Mouse (Mus musculus) adipocyte (in vitro differentiated cells): Measurements from ENCODE around the gene Pdpk1.

Source experiments
- DNase-seq: peaks from one replicate; pipeline ENCODE4 v3.0.0-alpha.2; 2016; ENCODE audit warnings: low spot score

Gene Pdpk1

DNA sequence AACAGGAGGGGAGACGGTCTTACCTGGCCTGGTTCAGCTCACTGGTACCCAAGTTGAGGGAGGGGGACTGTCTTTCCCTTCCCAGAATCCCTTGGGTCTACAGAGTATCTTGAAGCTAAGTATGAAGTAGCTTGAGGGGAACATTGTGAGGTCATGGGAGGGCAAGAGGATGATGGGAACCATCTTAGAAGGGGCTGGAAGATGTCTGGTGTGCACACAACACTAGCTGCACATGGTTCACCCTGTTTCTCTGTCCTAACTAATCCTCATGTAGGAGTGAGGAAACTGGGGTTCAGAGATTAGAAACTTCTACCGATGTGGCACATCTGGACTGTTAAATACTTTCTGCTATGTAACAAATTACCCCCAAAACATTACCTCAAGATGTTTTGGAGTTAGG, at the start of gene Pdpk1:
Gene Pdpk1 (minus strand): TSS at position 101 of the 400 bp plus-strand sequence.
- DNase-seq = no peak

DNA sequence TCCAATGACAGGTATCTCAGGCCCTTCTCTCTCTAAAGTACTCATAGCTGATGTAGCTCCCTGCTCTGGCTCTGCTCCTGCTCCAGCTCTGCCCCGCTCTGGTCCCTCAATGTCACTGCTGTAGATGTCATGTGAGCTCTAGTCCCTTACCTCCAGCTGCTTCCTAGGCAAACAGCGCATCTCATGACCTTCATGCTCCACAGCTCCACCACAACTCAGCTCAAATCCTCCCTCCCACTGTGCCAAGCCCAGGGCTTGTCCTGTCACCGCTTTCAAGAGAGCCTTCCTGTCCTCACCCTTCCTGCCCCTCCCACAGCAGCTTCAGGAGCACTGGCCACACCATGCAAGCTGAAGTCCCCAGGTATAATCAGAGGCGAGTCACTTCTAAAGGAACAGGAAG, 49.0 kb upstream of the Pdpk1 start:
- DNase-seq = no peak

DNA sequence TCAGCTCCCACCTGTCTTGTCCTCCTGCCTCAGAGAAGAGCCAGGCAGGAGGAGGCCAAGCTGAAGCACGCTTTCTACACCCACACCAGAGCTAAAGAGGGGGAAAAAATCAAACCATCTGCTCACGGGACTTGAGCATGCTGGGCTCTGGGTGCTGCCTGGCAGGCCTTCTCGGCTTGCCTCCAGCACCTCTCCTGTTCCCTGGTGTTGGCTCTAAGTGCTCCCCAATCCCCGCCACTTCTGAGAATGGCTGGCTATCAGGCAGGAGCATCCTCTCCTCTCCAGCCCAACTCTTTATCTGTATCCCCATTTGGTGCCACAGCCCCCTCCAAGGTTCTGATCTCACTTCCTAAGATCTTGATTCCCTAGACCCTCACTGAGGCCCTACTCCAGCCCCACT, 48.5 kb upstream of the Pdpk1 start:
- no peak for DNase-seq

DNA sequence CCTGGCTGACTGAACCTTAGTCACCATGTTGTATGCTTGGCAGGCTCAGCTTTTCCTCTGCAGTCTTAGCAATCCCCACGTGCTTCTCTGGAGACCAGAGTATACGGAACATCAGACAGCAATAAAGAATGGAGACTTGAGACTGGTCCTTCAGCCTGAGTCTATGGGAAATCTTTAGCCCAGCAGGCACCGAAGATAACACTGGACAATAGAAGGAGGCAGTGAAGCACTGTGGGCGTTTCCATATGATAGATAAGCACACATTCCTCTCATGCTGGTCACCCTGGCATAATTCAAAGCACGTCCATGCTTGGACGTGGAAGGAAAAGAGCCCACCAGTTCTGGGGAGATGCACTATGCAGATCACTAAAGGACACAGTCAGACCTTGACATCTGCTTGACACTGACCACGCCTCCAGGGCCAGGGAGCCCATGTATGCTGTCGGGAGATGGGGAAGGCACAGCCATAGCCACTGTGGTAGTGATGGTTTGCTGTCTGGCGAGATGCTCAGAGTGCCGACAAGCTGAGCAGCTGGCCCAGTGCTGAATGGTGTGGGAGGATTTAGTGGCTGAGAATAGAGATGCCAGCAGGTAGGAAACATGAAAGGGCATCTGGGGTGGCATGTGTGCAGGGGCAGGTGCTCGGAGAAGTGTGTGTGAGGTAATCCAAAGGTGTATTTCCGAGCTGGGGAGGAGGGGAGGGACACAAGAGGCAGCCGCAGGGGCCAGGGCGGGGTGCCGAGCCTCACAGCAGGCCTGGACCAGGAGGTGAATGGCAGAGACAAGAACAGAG, 46.5 kb upstream of the Pdpk1 start:
- DNase-seq = no peak

DNA sequence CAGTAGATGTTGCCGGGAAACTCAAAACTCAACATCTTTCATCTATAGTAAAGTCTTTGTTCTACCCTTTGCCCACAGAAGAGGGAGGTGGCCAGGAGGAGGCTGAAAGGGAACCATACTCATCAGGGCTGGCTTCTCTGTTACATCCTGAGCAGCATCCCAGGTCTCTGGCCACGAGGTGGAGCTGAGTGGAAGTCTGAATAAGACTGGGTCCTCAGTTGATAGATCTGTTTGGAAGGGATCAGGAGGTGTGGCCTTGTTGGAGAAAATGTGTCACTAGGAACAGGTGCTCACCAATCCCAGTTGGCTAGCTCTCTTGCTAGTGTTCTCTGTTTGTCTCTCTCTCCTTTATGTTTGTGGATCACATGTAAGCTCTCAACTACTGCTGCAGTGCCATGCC, 44.6 kb upstream of the Pdpk1 start:
- DNase-seq = no peak

GRCm38 (mm10) chr17:24193769-24194168, 43.0 kb upstream of the Pdpk1 start:
- no peak for DNase-seq

DNA sequence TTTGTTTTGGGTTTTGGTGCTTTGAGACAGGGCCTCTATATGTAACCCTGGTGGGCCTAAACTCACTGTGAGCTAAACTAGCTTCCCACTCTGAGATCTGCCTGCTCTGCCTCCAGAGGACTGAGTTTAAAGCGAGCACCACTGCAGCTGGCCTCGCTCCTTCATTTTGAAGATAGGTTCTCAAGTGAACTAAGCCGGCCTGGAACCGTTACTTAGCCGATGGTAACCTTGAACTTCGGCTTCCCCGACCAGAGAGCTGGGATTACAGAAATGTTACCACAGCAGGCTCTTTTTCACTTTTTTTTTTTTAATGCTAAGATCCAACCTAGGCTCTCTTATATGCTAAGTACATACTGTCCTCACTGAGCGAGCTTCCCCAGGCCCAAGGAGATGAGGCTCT, 42.5 kb upstream of the Pdpk1 start:
- no peak for DNase-seq

- no peak for DNase-seq
Observed at GRCm38 (mm10) chr17:24192848-24193247, 42.1 kb upstream of the Pdpk1 start.

- no peak for DNase-seq
Observed at GRCm38 (mm10) chr17:24191481-24191880, 40.8 kb upstream of the Pdpk1 start.

- no peak for DNase-seq
Observed at GRCm38 (mm10) chr17:24190934-24191333, 40.2 kb upstream of the Pdpk1 start.

DNA sequence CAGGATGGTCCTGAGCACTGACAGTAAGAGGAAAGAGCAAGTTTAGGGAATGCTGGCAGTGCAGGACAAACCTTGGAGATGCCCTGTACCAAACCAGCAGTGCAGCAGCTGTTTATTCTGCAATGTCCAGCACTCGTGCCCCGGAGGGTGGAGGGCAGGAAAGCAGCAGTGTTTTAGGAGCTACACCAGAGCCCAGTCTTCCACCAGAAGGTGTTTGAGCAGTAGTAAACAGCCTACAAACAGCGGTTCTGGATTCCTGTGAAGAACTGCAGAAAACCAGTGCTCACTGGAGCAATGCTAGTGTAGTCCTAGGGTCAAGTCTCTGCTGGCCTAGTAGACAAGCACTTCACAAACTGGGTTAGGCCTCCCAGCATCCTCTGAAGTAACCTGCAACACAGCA, 23.5 kb upstream of the Pdpk1 start:
- no peak for DNase-seq

DNA sequence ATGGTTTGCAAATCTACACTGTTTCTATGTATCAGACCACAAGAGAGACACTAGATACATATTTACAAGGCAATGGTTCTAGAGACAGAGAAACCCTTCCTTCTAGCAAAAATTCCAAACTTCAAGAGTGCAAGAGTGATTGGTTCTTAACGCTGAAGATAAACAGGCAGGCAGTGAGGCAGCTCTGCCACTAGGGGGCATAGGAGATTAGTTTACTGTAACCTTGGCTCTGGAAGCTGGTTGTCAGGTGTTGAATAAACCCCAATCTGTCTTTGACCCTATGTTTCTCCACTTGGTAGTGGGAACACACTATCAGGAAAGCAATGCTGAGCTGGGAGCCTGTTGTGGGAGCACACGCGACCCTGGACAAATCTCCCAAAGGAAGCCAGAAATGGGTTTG, 22.7 kb upstream of the Pdpk1 start:
- peak; percentile 84 for DNase-seq

GRCm38 (mm10) chr17:24171738-24172137, 21.0 kb upstream of the Pdpk1 start:
- DNase-seq = no peak

DNA sequence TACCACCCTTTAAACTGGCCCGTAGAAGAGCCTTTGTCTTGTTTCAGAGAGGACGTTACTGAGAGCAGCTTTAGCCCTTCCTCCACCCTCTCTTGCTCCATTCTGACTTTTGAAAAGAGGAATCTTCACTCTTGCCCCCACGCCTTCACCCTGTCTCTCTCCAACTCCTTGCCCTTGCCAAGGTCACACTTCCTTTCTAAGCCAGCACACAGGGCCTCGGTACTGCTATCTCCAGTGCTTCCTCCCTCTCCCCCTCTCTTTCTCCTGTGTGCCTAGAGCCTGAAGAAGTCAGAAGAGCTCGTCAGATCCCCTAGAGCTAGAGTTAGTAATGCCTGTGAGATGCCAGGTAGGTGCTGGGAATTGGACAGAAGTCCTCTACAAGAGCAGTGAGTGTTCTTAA, 20.0 kb upstream of the Pdpk1 start:
- no peak for DNase-seq

GRCm38 (mm10) chr17:24170125-24170524, 19.4 kb upstream of the Pdpk1 start:
- DNase-seq = no peak

- peak; percentile 97 for DNase-seq
Observed at GRCm38 (mm10) chr17:24169317-24170065, 18.8 kb upstream of the Pdpk1 start, which contains the start of gene Atp6v0c. Atp6v0c (minus strand) TSS chr17:24169702.

- DNase-seq = peak; percentile 52
Observed at GRCm38 (mm10) chr17:24168590-24169277, 18.0 kb upstream of the Pdpk1 start.

GRCm38 (mm10) chr17:24167891-24168505, 17.3 kb upstream of the Pdpk1 start:
- DNase-seq = no peak

DNA sequence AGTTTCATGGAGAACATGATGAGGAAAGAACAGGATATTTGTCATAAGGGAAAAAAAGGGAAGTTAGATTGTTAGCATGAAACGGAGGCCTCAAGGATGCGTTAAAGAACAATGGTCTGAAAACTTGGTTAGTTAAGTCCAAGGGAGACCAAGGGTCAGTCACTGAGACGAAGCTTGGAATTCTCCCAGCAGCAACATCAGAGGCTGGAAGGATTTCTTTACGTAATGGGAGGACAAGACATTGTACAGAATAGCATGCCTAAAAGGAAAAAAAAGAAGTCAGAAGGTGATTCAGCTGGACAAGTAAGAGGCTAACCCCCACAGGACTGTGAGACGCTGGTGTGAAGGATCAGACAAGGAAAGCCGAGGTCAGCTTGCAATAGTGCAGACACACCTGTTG, 16.4 kb upstream of the Pdpk1 start:
- DNase-seq = peak; percentile 69

DNA sequence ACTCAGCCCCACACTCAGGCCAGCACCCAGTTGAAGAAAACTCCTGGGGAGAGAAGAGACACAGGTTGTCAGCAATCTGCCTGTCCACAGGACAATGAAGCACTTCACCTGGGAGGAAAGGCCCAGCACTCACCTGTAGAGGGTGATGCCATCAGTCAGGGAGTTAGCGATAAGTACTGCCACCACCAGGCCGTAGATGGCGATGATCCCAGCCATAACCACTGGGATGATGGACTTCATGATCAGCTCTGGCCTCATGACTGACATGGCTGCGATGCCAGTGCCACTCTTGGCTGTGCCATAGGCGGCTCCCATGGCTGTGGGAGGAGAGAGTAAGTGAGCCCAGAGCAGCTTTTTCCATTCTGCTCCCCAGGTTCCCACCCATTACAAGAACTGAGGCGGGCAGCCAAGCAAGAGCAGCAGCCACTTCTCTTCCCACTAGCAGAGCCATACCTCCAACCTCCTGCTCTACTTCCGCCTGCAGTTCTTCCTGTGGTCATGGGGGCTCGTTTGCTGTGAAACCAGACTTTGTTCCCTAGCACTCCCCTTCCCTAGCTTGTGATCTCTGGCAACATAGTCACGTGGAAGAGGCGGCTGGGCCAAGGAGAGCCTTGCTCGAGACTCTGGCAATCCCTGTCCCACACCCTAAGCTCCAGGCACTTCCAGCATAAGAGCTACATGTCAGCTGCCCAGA, 14.0 kb upstream of the Pdpk1 start:
- DNase-seq = no peak

DNA sequence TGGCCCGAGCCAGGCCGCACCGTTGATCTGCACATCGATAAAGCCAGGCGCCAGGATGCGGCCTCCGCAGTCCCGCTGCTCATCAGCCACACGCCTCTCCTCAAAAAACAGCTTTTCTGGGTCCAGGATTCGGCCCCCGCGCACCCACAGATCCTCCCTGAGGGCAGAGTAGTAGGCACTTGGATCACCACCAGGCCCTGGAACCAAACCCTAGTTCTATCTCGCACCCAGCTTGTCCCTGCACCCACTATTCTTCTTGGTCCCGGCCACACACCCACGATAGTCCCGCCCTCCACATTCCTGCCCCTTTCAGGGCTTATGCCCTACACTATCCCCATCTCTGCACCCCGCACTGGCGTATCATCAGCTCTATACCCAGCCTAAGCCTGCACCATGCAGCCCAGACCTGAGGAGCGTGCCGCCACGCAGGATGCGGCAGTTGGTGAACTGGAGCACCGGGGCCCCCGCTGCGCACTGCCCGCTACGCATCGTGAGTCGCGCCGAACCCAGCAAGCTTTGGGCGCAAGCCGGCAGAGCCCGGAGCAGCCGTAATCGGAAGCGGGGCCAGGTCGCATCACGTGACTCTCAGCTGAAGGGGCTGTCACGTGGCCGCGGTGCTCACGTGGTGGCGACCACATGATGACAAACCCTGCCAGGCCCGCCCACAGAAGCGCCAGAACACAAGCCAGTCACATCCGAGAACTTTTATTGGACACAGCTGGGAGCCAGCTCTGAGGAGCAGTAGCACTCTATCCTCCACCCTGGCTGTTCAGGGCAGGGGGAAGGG, 12.6 kb upstream of the Pdpk1 start, which contains the start of gene Amdhd2:
Gene Amdhd2 (minus strand): TSS at position 591 of the 787 bp plus-strand sequence.
- peak; percentile 97 for DNase-seq
